Mouse (Mus musculus): ENCODE measurements around the gene Exoc7. TPM values are rescaled to one million over a fixed set of nuclear protein-coding genes. Genes with fewer than 3 reads are reported as not detected.

The Exoc7 gene
- polyA plus RNA-seq, 1 experiment: 24.1 TPM

GRCm38 (mm10) chr11:116253076-116253600 is 53.9 kb downstream of the Exoc7 start:
- TF ChIP-seq CTCF (IDR thresholded peaks at IDR 0.05; ENCODE audit: extremely low read depth, insufficient read length, insufficient replicate concordance, low read depth, low read length): no peak
- no peak for TF ChIP-seq POLR2A (IDR thresholded peaks at IDR 0.05; ENCODE audit: low read depth, low read length)
- Histone ChIP-seq H3K27ac (ENCODE audit: insufficient read depth, low read depth, low read length) (no peak overlapping the region), H3K36me3 (ENCODE audit: control insufficient read depth, insufficient read depth, low read length) (peaks cover 87% of the 10 kb centered on the region), H3K27me3 (ENCODE audit: control insufficient read depth, insufficient read depth, low read length) (no peaks in the 10 kb centered on the region), H3K4me1 (ENCODE audit: control insufficient read depth, insufficient read depth, insufficient read length, low read length) (peaks cover 4% of the 10 kb centered on the region; the same call in 1 of the 2 replicates), H3K4me3 (ENCODE audit: low read depth, low read length) (no peak overlapping the region)
- 86% methylated on average over 3 of the region's 3 CpGs for WGBS

GRCm38 (mm10) chr11:116250898-116251297 is 56.1 kb downstream of the Exoc7 start:
- Histone ChIP-seq H3K36me3 (ENCODE audit: control insufficient read depth, insufficient read depth, low read length) (peaks cover 84% of the 10 kb centered on the region), H3K27ac (ENCODE audit: insufficient read depth, low read depth, low read length) (no peak overlapping the region)
- 88% methylated on average over 8 of the region's 8 CpGs for WGBS

GRCm38 (mm10) chr11:116247502-116248222 is 59.4 kb downstream of the Exoc7 start:
- Histone ChIP-seq H3K27ac (ENCODE audit: insufficient read depth, low read depth, low read length) (peak overlapping the region; percentile 87), H3K27me3 (ENCODE audit: control insufficient read depth, insufficient read depth, low read length) (no peaks in the 10 kb centered on the region), H3K4me3 (ENCODE audit: low read depth, low read length) (no peak overlapping the region), H3K4me1 (ENCODE audit: control insufficient read depth, insufficient read depth, insufficient read length, low read length) (peaks cover 26% of the 10 kb centered on the region), H3K36me3 (ENCODE audit: control insufficient read depth, insufficient read depth, low read length) (peaks cover 78% of the 10 kb centered on the region)
- 58% methylated on average over 14 of the region's 14 CpGs for WGBS
- TF ChIP-seq POLR2A (IDR thresholded peaks at IDR 0.05; ENCODE audit: low read depth, low read length) (no peak), CTCF (IDR thresholded peaks at IDR 0.05; ENCODE audit: extremely low read depth, insufficient read length, insufficient replicate concordance, low read depth, low read length) (no peak)

More at GRCm38 (mm10) chr11:116250898-116251297, 56.1 kb downstream of the Exoc7 start:
- Histone ChIP-seq H3K4me1 (ENCODE audit: control insufficient read depth, insufficient read depth, insufficient read length, low read length) (peaks cover 19% of the 10 kb centered on the region), H3K4me3 (ENCODE audit: low read depth, low read length) (no peak overlapping the region), H3K27me3 (ENCODE audit: control insufficient read depth, insufficient read depth, low read length) (no peaks in the 10 kb centered on the region)
- TF ChIP-seq POLR2A (IDR thresholded peaks at IDR 0.05; ENCODE audit: low read depth, low read length): no peak
- no peak for TF ChIP-seq CTCF (IDR thresholded peaks at IDR 0.05; ENCODE audit: extremely low read depth, insufficient read length, insufficient replicate concordance, low read depth, low read length)

GRCm38 (mm10) chr11:116245616-116246015 is 61.4 kb downstream of the Exoc7 start:
- Histone ChIP-seq H3K4me3 (ENCODE audit: low read depth, low read length) (no peak overlapping the region), H3K27me3 (ENCODE audit: control insufficient read depth, insufficient read depth, low read length) (no peaks in the 10 kb centered on the region), H3K36me3 (ENCODE audit: control insufficient read depth, insufficient read depth, low read length) (peaks cover 59% of the 10 kb centered on the region), H3K27ac (ENCODE audit: insufficient read depth, low read depth, low read length) (peak overlapping the region; percentile 40), H3K4me1 (ENCODE audit: control insufficient read depth, insufficient read depth, insufficient read length, low read length) (peaks cover 41% of the 10 kb centered on the region)
- no peak for TF ChIP-seq POLR2A (IDR thresholded peaks at IDR 0.05; ENCODE audit: low read depth, low read length)
- TF ChIP-seq CTCF (IDR thresholded peaks at IDR 0.05; ENCODE audit: extremely low read depth, insufficient read length, insufficient replicate concordance, low read depth, low read length): no peak
- WGBS: 54% methylated on average over 6 of the region's 6 CpGs

GRCm38 (mm10) chr11:116244580-116244979 is 62.5 kb downstream of the Exoc7 start:
- H3K4me1 ChIP-seq (ENCODE audit: control insufficient read depth, insufficient read depth, insufficient read length, low read length): peaks cover 41% of the 10 kb centered on the region
- peaks cover 49% of the 10 kb centered on the region for H3K36me3 ChIP-seq (ENCODE audit: control insufficient read depth, insufficient read depth, low read length)

GRCm38 (mm10) chr11:116241744-116242235 is 65.2 kb downstream of the Exoc7 start:
- 38% methylated on average over 12 of the region's 12 CpGs for WGBS
- Histone ChIP-seq H3K4me3 (ENCODE audit: low read depth, low read length) (peak overlapping the region; percentile 11; the same call in 1 of the 2 replicates), H3K27me3 (ENCODE audit: control insufficient read depth, insufficient read depth, low read length) (no peaks in the 10 kb centered on the region), H3K36me3 (ENCODE audit: control insufficient read depth, insufficient read depth, low read length) (peaks cover 27% of the 10 kb centered on the region), H3K27ac (ENCODE audit: insufficient read depth, low read depth, low read length) (peak overlapping the region; percentile 93), H3K4me1 (ENCODE audit: control insufficient read depth, insufficient read depth, insufficient read length, low read length) (peaks cover 42% of the 10 kb centered on the region)
- no peak for TF ChIP-seq CTCF (IDR thresholded peaks at IDR 0.05; ENCODE audit: extremely low read depth, insufficient read length, insufficient replicate concordance, low read depth, low read length)
- TF ChIP-seq POLR2A (IDR thresholded peaks at IDR 0.05; ENCODE audit: low read depth, low read length): no peak

More at GRCm38 (mm10) chr11:116244580-116244979, 62.5 kb downstream of the Exoc7 start:
- WGBS: 86% methylated on average over 8 of the region's 8 CpGs
- Histone ChIP-seq H3K4me3 (ENCODE audit: low read depth, low read length) (no peak overlapping the region), H3K27me3 (ENCODE audit: control insufficient read depth, insufficient read depth, low read length) (no peaks in the 10 kb centered on the region), H3K27ac (ENCODE audit: insufficient read depth, low read depth, low read length) (no peak overlapping the region)
- TF ChIP-seq POLR2A (IDR thresholded peaks at IDR 0.05; ENCODE audit: low read depth, low read length) (no peak), CTCF (IDR thresholded peaks at IDR 0.05; ENCODE audit: extremely low read depth, insufficient read length, insufficient replicate concordance, low read depth, low read length) (no peak)

GRCm38 (mm10) chr11:116239797-116240196 is 67.2 kb downstream of the Exoc7 start:
- Histone ChIP-seq H3K4me3 (ENCODE audit: low read depth, low read length) (no peak overlapping the region), H3K4me1 (ENCODE audit: control insufficient read depth, insufficient read depth, insufficient read length, low read length) (peaks cover 31% of the 10 kb centered on the region), H3K36me3 (ENCODE audit: control insufficient read depth, insufficient read depth, low read length) (peaks cover 9% of the 10 kb centered on the region), H3K27me3 (ENCODE audit: control insufficient read depth, insufficient read depth, low read length) (no peaks in the 10 kb centered on the region), H3K27ac (ENCODE audit: insufficient read depth, low read depth, low read length) (no peak overlapping the region)
- TF ChIP-seq POLR2A (IDR thresholded peaks at IDR 0.05; ENCODE audit: low read depth, low read length) (no peak), CTCF (IDR thresholded peaks at IDR 0.05; ENCODE audit: extremely low read depth, insufficient read length, insufficient replicate concordance, low read depth, low read length) (no peak)
- 78% methylated on average over 7 of the region's 7 CpGs for WGBS

Other genes with a start within 250 kb of the Exoc7 start
- gene Unc13d, start 229.3 kb downstream of the Exoc7 start, polyA plus RNA-seq (2012; rRNA removed): 5.8 and 7.1 TPM in 2 replicates
- gene Wbp2, start 220.2 kb downstream of the Exoc7 start, polyA plus RNA-seq (2012; rRNA removed): 139 and 334 TPM in 2 replicates
- gene Trim47, start 180.0 kb downstream of the Exoc7 start, polyA plus RNA-seq (2012; rRNA removed): 28.3 and 28.5 TPM in 2 replicates
- 11.9 and 13.3 TPM in 2 replicates for gene Trim65, start 176.1 kb downstream of the Exoc7 start, polyA plus RNA-seq (2012; rRNA removed)
- 36.4 and 40.1 TPM in 2 replicates for gene Mrpl38, start 168.4 kb downstream of the Exoc7 start, polyA plus RNA-seq (2012; rRNA removed)
- 5.0 and 6.5 TPM in 2 replicates for gene Fbf1, start 139.1 kb downstream of the Exoc7 start, polyA plus RNA-seq (2012; rRNA removed)
- 15.8 and 27.7 TPM in 2 replicates for gene Ten1, start 108.4 kb downstream of the Exoc7 start, polyA plus RNA-seq (2012; rRNA removed)
- 71.1 and 112 TPM in 2 replicates for gene Acox1, start 108.2 kb downstream of the Exoc7 start, polyA plus RNA-seq (2012; rRNA removed)
- gene Evpl, start 69.2 kb downstream of the Exoc7 start, polyA plus RNA-seq (2012; rRNA removed): 6.3 and 12.1 TPM in 2 replicates
- 21.2 and 39.0 TPM in 2 replicates for gene Srp68, start 33.0 kb downstream of the Exoc7 start, polyA plus RNA-seq (2012; rRNA removed)
- 3.1 and 9.5 TPM in 2 replicates for gene Galr2, start 26.3 kb downstream of the Exoc7 start, polyA plus RNA-seq (2012; rRNA removed)
- gene Foxj1, start 28.2 kb upstream of the Exoc7 start, polyA plus RNA-seq (2012; rRNA removed): 0.17 and 0.19 TPM in 2 replicates
- 1.4 and 2.3 TPM in 2 replicates for gene Rnf157, start 105.8 kb upstream of the Exoc7 start, polyA plus RNA-seq (2012; rRNA removed)
- gene Ubald2, start 126.9 kb upstream of the Exoc7 start, polyA plus RNA-seq (2012; rRNA removed): 192 and 574 TPM in 2 replicates
- 0.01 and 0.13 TPM in 2 replicates for gene Qrich2, start 159.0 kb upstream of the Exoc7 start, polyA plus RNA-seq (2012; rRNA removed)
- 209 and 451 TPM in 2 replicates for gene Prpsap1, start 187.0 kb upstream of the Exoc7 start, polyA plus RNA-seq (2012; rRNA removed)
- gene Sphk1, start 223.7 kb upstream of the Exoc7 start, polyA plus RNA-seq (2012; rRNA removed): 19.5 and 47.9 TPM in 2 replicates